Mouse (Mus musculus): ENCODE data around the gene Olfr1051. TPM values are rescaled to one million over a fixed set of nuclear protein-coding genes. Genes with fewer than 3 reads are reported as not detected.
"Not testable (repeated sequence)": the region's sequence is repeated elsewhere in the genome, so short reads cannot be mapped to it uniquely, and the experiment has no call there.

Gene Olfr1051
- polyA plus RNA-seq (2014; fragmentation: Nextera tagmentation; extraction: Ambion mirVana): not detected in 2 replicates

DNA sequence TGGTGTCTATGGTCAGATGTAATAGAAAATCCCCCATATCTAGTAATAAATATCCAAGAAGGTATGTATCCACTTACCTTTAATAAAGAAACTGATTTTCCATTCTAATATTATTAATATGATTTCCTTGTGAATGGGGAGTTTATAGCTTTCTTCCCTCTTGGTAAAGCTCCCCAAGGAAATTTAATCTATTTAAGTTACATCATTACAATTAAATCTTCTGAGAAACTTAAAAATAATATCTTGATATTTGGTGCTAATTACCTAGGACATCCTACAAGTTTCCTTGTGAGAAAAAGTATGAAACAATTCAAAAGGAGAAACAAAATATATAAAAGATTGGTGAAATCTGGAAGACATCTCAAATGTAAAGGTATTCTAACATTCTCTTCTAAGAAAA lies at the start of gene Olfr1051:
Gene Olfr1051 (minus strand): TSS at position 101 of the 400 bp plus-strand sequence.
- not testable (repeated sequence) for H3K27ac ChIP-seq (replicated peaks; ENCODE audit: low read depth, low read length); ATAC-seq (ENCODE audit: insufficient number of reproducible peaks, low FRiP score, low TSS enrichment, low read depth)

DNA sequence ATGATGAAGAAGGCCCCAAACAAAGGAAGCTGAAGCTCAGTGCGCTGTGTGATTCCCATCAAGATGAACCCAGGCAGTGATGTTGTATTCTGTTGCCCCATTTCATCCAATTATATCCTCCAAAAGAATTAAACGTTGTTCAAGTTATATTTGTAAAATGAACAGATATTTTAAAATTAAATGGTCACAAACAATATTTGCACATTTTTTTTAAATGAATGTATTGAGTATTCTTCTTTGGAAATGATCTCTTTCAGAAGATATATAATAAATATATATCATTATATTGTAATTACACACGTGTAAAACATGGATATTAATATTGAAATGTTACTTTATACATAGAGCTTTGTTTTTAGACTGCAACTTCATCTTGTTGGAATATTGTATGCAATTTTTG lies 36.3 kb upstream of the Olfr1051 start, which contains the start of gene Olfr1053:
Gene Olfr1053 (minus strand): TSS at position 101 of the 400 bp plus-strand sequence.
- 67% methylated on average over 3 of the region's 3 CpGs for WGBS
- Histone ChIP-seq H3K4me2 (ENCODE audit: low read depth, severe bottlenecking) (no peak within 1 kb of the TSS), H3K9me3 (ENCODE audit: control insufficient read depth, low read length) (no peaks in the 10 kb centered on the region), H3K4me1 (ENCODE audit: control insufficient read depth, insufficient read depth, low read length) (no peaks in the 10 kb centered on the region), H3K27me3 (ENCODE audit: control insufficient read depth, insufficient read depth, low read length) (no peaks in the 10 kb centered on the region), H3K4me3 (ENCODE audit: low read depth, low read length) (no peak within 1 kb of the TSS), H3K27ac (replicated peaks; ENCODE audit: low read depth, low read length) (no peak within 1 kb of the TSS), H3K36me3 (ENCODE audit: control insufficient read depth, insufficient read depth, low read length) (no peaks in the 10 kb centered on the region), H3K9ac (ENCODE audit: low read length) (no peak within 1 kb of the TSS)
- no peak for DNase-seq (ENCODE audit: low spot score)
- ATAC-seq (ENCODE audit: insufficient number of reproducible peaks, low FRiP score, low TSS enrichment, low read depth): no peak

More for the DNA sequence above, at the start of gene Olfr1051:
- H3K4me1 ChIP-seq (ENCODE audit: control insufficient read depth, insufficient read depth, low read length); DNase-seq (ENCODE audit: low spot score); H3K4me3 ChIP-seq (ENCODE audit: low read depth, low read length); H3K9ac ChIP-seq (ENCODE audit: low read length); H3K9me3 ChIP-seq (ENCODE audit: control insufficient read depth, low read length); H3K36me3 ChIP-seq (ENCODE audit: control insufficient read depth, insufficient read depth, low read length); H3K4me2 ChIP-seq (ENCODE audit: low read depth, severe bottlenecking); H3K27me3 ChIP-seq (ENCODE audit: control insufficient read depth, insufficient read depth, low read length): not testable (repeated sequence)

GRCm38 (mm10) chr2:86292155-86292554 lies 13.3 kb upstream of the Olfr1051 start, which contains the start of gene Olfr1052:
Gene Olfr1052, plus strand, starts transcription at chr2:86292455.
- DNase-seq (ENCODE audit: low spot score): no peak
- ATAC-seq (ENCODE audit: insufficient number of reproducible peaks, low FRiP score, low TSS enrichment, low read depth): no peak
- no peaks in the 10 kb centered on the region for H3K4me1 ChIP-seq (ENCODE audit: control insufficient read depth, insufficient read depth, low read length)

DNA sequence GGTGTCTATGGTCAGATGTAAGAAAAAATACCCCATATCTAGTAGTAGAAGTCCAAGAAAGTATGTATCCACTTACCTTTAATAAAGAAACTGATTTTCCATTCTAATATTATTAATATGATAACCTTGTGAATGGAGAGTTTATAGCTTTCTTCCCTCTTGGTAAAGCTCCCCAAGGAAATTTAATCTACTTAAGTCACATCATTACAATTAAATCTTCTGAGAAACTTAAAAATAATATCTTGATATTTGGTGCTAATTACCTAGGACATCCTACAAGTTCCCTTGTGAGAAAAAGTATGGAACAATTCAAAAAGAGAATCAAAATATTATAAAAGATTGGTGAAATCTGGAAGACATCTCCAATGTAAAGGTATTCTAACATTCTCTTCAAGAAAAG lies 20.7 kb downstream of the Olfr1051 start, which contains the start of gene Olfr1049:
Gene Olfr1049 (minus strand): TSS at position 101 of the 400 bp plus-strand sequence.
- DNase-seq (ENCODE audit: low spot score); ATAC-seq (ENCODE audit: insufficient number of reproducible peaks, low FRiP score, low TSS enrichment, low read depth); H3K4me1 ChIP-seq (ENCODE audit: control insufficient read depth, insufficient read depth, low read length); H3K4me3 ChIP-seq (ENCODE audit: low read depth, low read length); H3K9me3 ChIP-seq (ENCODE audit: control insufficient read depth, low read length); H3K36me3 ChIP-seq (ENCODE audit: control insufficient read depth, insufficient read depth, low read length); H3K27ac ChIP-seq (replicated peaks; ENCODE audit: low read depth, low read length); H3K27me3 ChIP-seq (ENCODE audit: control insufficient read depth, insufficient read depth, low read length); H3K9ac ChIP-seq (ENCODE audit: low read length); H3K4me2 ChIP-seq (ENCODE audit: low read depth, severe bottlenecking): not testable (repeated sequence)

More at GRCm38 (mm10) chr2:86292155-86292554, 13.3 kb upstream of the Olfr1051 start, which contains the start of gene Olfr1052:
- Histone ChIP-seq H3K9me3 (ENCODE audit: control insufficient read depth, low read length) (no peaks in the 10 kb centered on the region), H3K27ac (replicated peaks; ENCODE audit: low read depth, low read length) (no peak within 1 kb of the TSS), H3K4me3 (ENCODE audit: low read depth, low read length) (no peak within 1 kb of the TSS), H3K36me3 (ENCODE audit: control insufficient read depth, insufficient read depth, low read length) (no peaks in the 10 kb centered on the region), H3K4me2 (ENCODE audit: low read depth, severe bottlenecking) (no peak within 1 kb of the TSS), H3K9ac (ENCODE audit: low read length) (no peak within 1 kb of the TSS), H3K27me3 (ENCODE audit: control insufficient read depth, insufficient read depth, low read length) (no peaks in the 10 kb centered on the region)

DNA sequence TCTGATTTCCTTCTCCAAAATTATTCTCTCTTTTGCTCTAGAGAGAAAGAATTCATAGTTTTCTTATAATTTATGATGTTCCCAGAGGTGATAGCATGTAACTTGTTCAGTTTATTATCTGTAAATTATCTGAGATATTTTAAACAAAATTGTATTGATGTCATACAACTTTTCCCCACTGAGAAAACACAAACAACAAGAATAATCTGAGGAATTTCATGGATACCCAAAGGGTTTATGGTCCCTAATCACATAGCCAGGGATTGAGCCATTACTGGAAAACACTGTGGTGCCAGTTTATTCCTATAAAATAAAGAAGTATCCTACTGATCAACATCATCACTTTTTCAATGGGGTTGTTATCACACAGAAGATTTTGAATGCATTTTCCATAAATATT lies 38.7 kb downstream of the Olfr1051 start, which contains the start of gene Olfr1048:
Gene Olfr1048 (minus strand): TSS at position 101 of the 400 bp plus-strand sequence.
- no peaks in the 10 kb centered on the region for H3K27me3 ChIP-seq (ENCODE audit: control insufficient read depth, insufficient read depth, low read length)
- no peaks in the 10 kb centered on the region for H3K4me1 ChIP-seq (ENCODE audit: control insufficient read depth, insufficient read depth, low read length)
- no peak within 1 kb of the TSS for H3K4me2 ChIP-seq (ENCODE audit: low read depth, severe bottlenecking)
- ATAC-seq (ENCODE audit: insufficient number of reproducible peaks, low FRiP score, low TSS enrichment, low read depth) (no peak), DNase-seq (ENCODE audit: low spot score) (no peak)
- H3K4me3 ChIP-seq (ENCODE audit: low read depth, low read length): no peak within 1 kb of the TSS
- no peaks in the 10 kb centered on the region for H3K36me3 ChIP-seq (ENCODE audit: control insufficient read depth, insufficient read depth, low read length)
- H3K9ac ChIP-seq (ENCODE audit: low read length): no peak within 1 kb of the TSS
- H3K27ac ChIP-seq (replicated peaks; ENCODE audit: low read depth, low read length): no peak within 1 kb of the TSS
- H3K9me3 ChIP-seq (ENCODE audit: control insufficient read depth, low read length): no peaks in the 10 kb centered on the region

GRCm38 (mm10) chr2:86231301-86231700 lies 47.6 kb downstream of the Olfr1051 start, which contains the start of gene Olfr1047:
Gene Olfr1047, minus strand, starts transcription at chr2:86231401.
- no peak within 1 kb of the TSS for H3K4me3 ChIP-seq (ENCODE audit: low read depth, low read length)
- H3K36me3 ChIP-seq (ENCODE audit: control insufficient read depth, insufficient read depth, low read length): no peaks in the 10 kb centered on the region
- H3K27ac ChIP-seq (replicated peaks; ENCODE audit: low read depth, low read length): no peak within 1 kb of the TSS
- DNase-seq (ENCODE audit: low spot score): no peak
- H3K9me3 ChIP-seq (ENCODE audit: control insufficient read depth, low read length): no peaks in the 10 kb centered on the region
- ATAC-seq (ENCODE audit: insufficient number of reproducible peaks, low FRiP score, low TSS enrichment, low read depth): no peak
- H3K9ac ChIP-seq (ENCODE audit: low read length): no peak within 1 kb of the TSS
- no peaks in the 10 kb centered on the region for H3K27me3 ChIP-seq (ENCODE audit: control insufficient read depth, insufficient read depth, low read length)
- no peaks in the 10 kb centered on the region for H3K4me1 ChIP-seq (ENCODE audit: control insufficient read depth, insufficient read depth, low read length)
- H3K4me2 ChIP-seq (ENCODE audit: low read depth, severe bottlenecking): no peak within 1 kb of the TSS
- WGBS: 93% methylated on average over 1 of the region's 1 CpGs

Other genes with a start within 250 kb of the Olfr1051 start
- not detected in 2 replicates for gene Olfr1034, start 233.2 kb downstream of the Olfr1051 start, polyA plus RNA-seq (2014; fragmentation: Nextera tagmentation; extraction: Ambion mirVana)
- not detected in 2 replicates for gene Olfr1036, start 205.1 kb downstream of the Olfr1051 start, polyA plus RNA-seq (2014; fragmentation: Nextera tagmentation; extraction: Ambion mirVana)
- not detected in 2 replicates for gene Olfr1037, start 191.7 kb downstream of the Olfr1051 start, polyA plus RNA-seq (2014; fragmentation: Nextera tagmentation; extraction: Ambion mirVana)
- not detected in 2 replicates for gene Olfr1039, start 143.2 kb downstream of the Olfr1051 start, polyA plus RNA-seq (2014; fragmentation: Nextera tagmentation; extraction: Ambion mirVana)
- not detected in 2 replicates for gene Olfr1040, start 132.4 kb downstream of the Olfr1051 start, polyA plus RNA-seq (2014; fragmentation: Nextera tagmentation; extraction: Ambion mirVana)
- not detected in 2 replicates for gene Olfr1042, start 117.2 kb downstream of the Olfr1051 start, polyA plus RNA-seq (2014; fragmentation: Nextera tagmentation; extraction: Ambion mirVana)
- gene Olfr1043, start 111.6 kb downstream of the Olfr1051 start, polyA plus RNA-seq (2014; fragmentation: Nextera tagmentation; extraction: Ambion mirVana): not detected in 2 replicates
- not detected in 2 replicates for gene Olfr1044, start 101.3 kb downstream of the Olfr1051 start, polyA plus RNA-seq (2014; fragmentation: Nextera tagmentation; extraction: Ambion mirVana)
- gene Olfr52, start 93.4 kb downstream of the Olfr1051 start, polyA plus RNA-seq (2014; fragmentation: Nextera tagmentation; extraction: Ambion mirVana): not detected in 2 replicates
- gene Olfr1045, start 76.1 kb downstream of the Olfr1051 start, polyA plus RNA-seq (2014; fragmentation: Nextera tagmentation; extraction: Ambion mirVana): not detected in 2 replicates
- gene Olfr1046, start 59.8 kb downstream of the Olfr1051 start, polyA plus RNA-seq (2014; fragmentation: Nextera tagmentation; extraction: Ambion mirVana): not detected in 2 replicates
- not detected in 2 replicates for gene Olfr1047, start 47.7 kb downstream of the Olfr1051 start, polyA plus RNA-seq (2014; fragmentation: Nextera tagmentation; extraction: Ambion mirVana)
- not detected in 2 replicates for gene Olfr1048, start 38.8 kb downstream of the Olfr1051 start, polyA plus RNA-seq (2014; fragmentation: Nextera tagmentation; extraction: Ambion mirVana)
- not detected in 2 replicates for gene Olfr1049, start 20.8 kb downstream of the Olfr1051 start, polyA plus RNA-seq (2014; fragmentation: Nextera tagmentation; extraction: Ambion mirVana)
- gene Olfr1052, start 13.4 kb upstream of the Olfr1051 start, polyA plus RNA-seq (2014; fragmentation: Nextera tagmentation; extraction: Ambion mirVana): not detected in 2 replicates
- gene Olfr1053, start 36.2 kb upstream of the Olfr1051 start, polyA plus RNA-seq (2014; fragmentation: Nextera tagmentation; extraction: Ambion mirVana): not detected in 2 replicates
- gene Olfr1054, start 56.3 kb upstream of the Olfr1051 start, polyA plus RNA-seq (2014; fragmentation: Nextera tagmentation; extraction: Ambion mirVana): not detected in 2 replicates
- gene Olfr1055, start 71.2 kb upstream of the Olfr1051 start, polyA plus RNA-seq (2014; fragmentation: Nextera tagmentation; extraction: Ambion mirVana): not detected in 2 replicates
- not detected in 2 replicates for gene Olfr1056, start 83.4 kb upstream of the Olfr1051 start, polyA plus RNA-seq (2014; fragmentation: Nextera tagmentation; extraction: Ambion mirVana)
- not detected in 2 replicates for gene Olfr1057, start 99.3 kb upstream of the Olfr1051 start, polyA plus RNA-seq (2014; fragmentation: Nextera tagmentation; extraction: Ambion mirVana)
- gene Olfr1058, start 109.5 kb upstream of the Olfr1051 start, polyA plus RNA-seq (2014; fragmentation: Nextera tagmentation; extraction: Ambion mirVana): not detected in 2 replicates
- gene Olfr1061, start 135.0 kb upstream of the Olfr1051 start, polyA plus RNA-seq (2014; fragmentation: Nextera tagmentation; extraction: Ambion mirVana): not detected in 2 replicates
- not detected in 2 replicates for gene Olfr1062, start 147.7 kb upstream of the Olfr1051 start, polyA plus RNA-seq (2014; fragmentation: Nextera tagmentation; extraction: Ambion mirVana)
- gene Olfr1065, start 171.5 kb upstream of the Olfr1051 start, polyA plus RNA-seq (2014; fragmentation: Nextera tagmentation; extraction: Ambion mirVana): not detected in 2 replicates
- not detected in 2 replicates for gene Olfr1066, start 177.2 kb upstream of the Olfr1051 start, polyA plus RNA-seq (2014; fragmentation: Nextera tagmentation; extraction: Ambion mirVana)
- not detected in 2 replicates for gene Olfr228, start 208.3 kb upstream of the Olfr1051 start, polyA plus RNA-seq (2014; fragmentation: Nextera tagmentation; extraction: Ambion mirVana)
- not detected in 2 replicates for gene Olfr1076, start 229.4 kb upstream of the Olfr1051 start, polyA plus RNA-seq (2014; fragmentation: Nextera tagmentation; extraction: Ambion mirVana)

Measured in limb, embryonic 11.5 days (tissue).